Mouse (Mus musculus) activated CD4-positive, CD25-positive, alpha-beta regulatory T cell, adult 4 months (primary cell): ENCODE results near the gene Sigmar1. TPM values are rescaled to one million over a fixed set of nuclear protein-coding genes. Genes with fewer than 3 reads are reported as not detected.

ENCODE experiments used
- ATAC-seq: one replicate; pipeline ENCODE4 v1.8.0; 2017
- polyA plus RNA-seq, 2 experiments: library from polyadenylated mRNA; unstranded; fragments of 100-300 nt; shearing (Covaris generic); gene quantifications; one replicate each; pipeline ENCODE4 v1.2.1; 2017

Gene Sigmar1
- polyA plus RNA-seq, 2 experiments from 2014 or later, result 35.9 to 40.3 TPM

GRCm38 (mm10) chr4:41756440-41756839 lies 483 bp upstream of the Sigmar1 start:
- ATAC-seq, result no peak

- peak; percentile 44 for ATAC-seq
Measured at GRCm38 (mm10) chr4:41754797-41755337, 1.1 kb downstream of the Sigmar1 start, which contains the start of gene Galt. Gene Galt, plus strand, starts transcription at chr4:41755228.

GRCm38 (mm10) chr4:41745021-41745420 lies 10.9 kb downstream of the Sigmar1 start:
- no peak for ATAC-seq

GRCm38 (mm10) chr4:41744131-41744530 lies 11.8 kb downstream of the Sigmar1 start:
- ATAC-seq, result no peak

- peak; percentile 92 for ATAC-seq
Measured at GRCm38 (mm10) chr4:41741158-41741560, 14.8 kb downstream of the Sigmar1 start.

GRCm38 (mm10) chr4:41740380-41741157 lies 15.4 kb downstream of the Sigmar1 start:
- peak; percentile 59 for ATAC-seq

- no peak for ATAC-seq
Measured at GRCm38 (mm10) chr4:41739260-41739659, 16.7 kb downstream of the Sigmar1 start.

- no peak for ATAC-seq
Measured at GRCm38 (mm10) chr4:41738256-41738603, 17.7 kb downstream of the Sigmar1 start.

GRCm38 (mm10) chr4:41737602-41738255 lies 18.2 kb downstream of the Sigmar1 start:
- peak; percentile 38 for ATAC-seq

- no peak for ATAC-seq
Measured at GRCm38 (mm10) chr4:41731052-41731765, 24.7 kb downstream of the Sigmar1 start, which contains the start of gene Arid3c. Gene Arid3c, minus strand, starts transcription at chr4:41731142.

- ATAC-seq, result no peak
Measured at GRCm38 (mm10) chr4:41726826-41727621, 28.9 kb downstream of the Sigmar1 start.

- peak; percentile 100 for ATAC-seq
Measured at GRCm38 (mm10) chr4:41722918-41723351, 33.0 kb downstream of the Sigmar1 start, which contains the start of gene Dctn3. Gene Dctn3, minus strand, starts transcription at chr4:41723170.

- no peak for ATAC-seq
Measured at GRCm38 (mm10) chr4:41716834-41717233, 39.1 kb downstream of the Sigmar1 start.

GRCm38 (mm10) chr4:41715596-41715995 lies 40.4 kb downstream of the Sigmar1 start:
- no peak for ATAC-seq

GRCm38 (mm10) chr4:41715082-41715481 lies 40.9 kb downstream of the Sigmar1 start:
- ATAC-seq, result no peak

GRCm38 (mm10) chr4:41714276-41714675 lies 41.7 kb downstream of the Sigmar1 start:
- peak; percentile 46 for ATAC-seq

- peak; percentile 78 for ATAC-seq
Measured at GRCm38 (mm10) chr4:41713197-41714067, 42.5 kb downstream of the Sigmar1 start, which contains the start of gene Rpp25l. Gene Rpp25l, minus strand, starts transcription at chr4:41713534.

- no peak for ATAC-seq
Measured at GRCm38 (mm10) chr4:41712421-41713196, 43.3 kb downstream of the Sigmar1 start.

- no peak for ATAC-seq
Measured at GRCm38 (mm10) chr4:41711705-41712375, 44.1 kb downstream of the Sigmar1 start.
